ENCODE assay signal across 9 mouse cellular contexts in the genomic region with DNA sequence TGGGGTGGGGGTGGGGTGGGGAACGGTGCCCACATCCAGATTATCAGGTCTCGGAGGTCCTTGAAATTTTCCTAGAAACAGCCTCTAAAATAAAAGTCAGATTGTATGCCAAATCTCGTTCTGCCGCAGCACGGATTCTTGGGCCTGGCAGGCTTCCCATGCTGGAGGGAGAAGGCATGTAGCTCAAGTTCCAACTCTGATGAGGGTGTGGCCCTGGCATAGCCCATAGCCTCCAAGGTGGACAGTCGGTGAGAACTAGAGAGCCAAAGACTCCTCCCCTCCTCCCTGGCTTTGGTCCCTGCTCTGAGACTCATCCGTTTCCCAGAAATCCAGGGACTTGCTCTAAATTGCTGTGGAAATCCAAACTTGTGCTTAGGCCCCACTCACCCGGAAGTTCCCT.
DNase-seq lines count a peak whose midpoint lies in the region; ATAC-seq and TF ChIP-seq lines count a peak whose summit lies in the region.
"Had no signal": no experiment of that assay in that cellular context is flagged by ENCODE, and none has a peak within 500 bp of the region (broad histone marks: within the 10 kb centered on the region; RNA-seq: fewer than 3 reads in every experiment).

No protein-coding gene starts in this region.

- H3K9me3 ChIP-seq in lung, embryonic 16.5 days (ENCODE audit: control insufficient read depth, low read length), result no peaks in the 10 kb centered on the region

- ATAC-seq in cerebellum, adult (ENCODE audit: insufficient number of reproducible peaks, low FRiP score, low TSS enrichment), result no peak
- peak; percentile 60; the same call in 1 of the 2 replicates for ATAC-seq in lung, embryonic 16.5 days (ENCODE audit: low read depth)
- ATAC-seq in monocyte, adult 5-6 weeks (replicated peaks; ENCODE audit: insufficient number of reproducible peaks, low FRiP score, low TSS enrichment, poor library complexity, severe bottlenecking), result no peak

- peaks cover 7% of the 10 kb centered on the region for H3K4me1 ChIP-seq in lung, embryonic 16.5 days (replicated peaks; ENCODE audit: control insufficient read depth, insufficient read depth, low read length)

- peak overlapping the region; percentile 62 for H3K27ac ChIP-seq in lung, embryonic 16.5 days (ENCODE audit: low read length)
- H3K27ac ChIP-seq in layer of hippocampus, adult 2 months, result no peak overlapping the region
- H3K27ac ChIP-seq: kidney, postnatal 0 days had no signal

- H3K36me3 ChIP-seq in lung, embryonic 16.5 days (ENCODE audit: control insufficient read depth, insufficient read depth, low read length), result no peaks in the 10 kb centered on the region

- no peaks in the 10 kb centered on the region for H3K27me3 ChIP-seq in lung, embryonic 16.5 days (ENCODE audit: control insufficient read depth, insufficient read depth, low read depth, low read length)

- 31% methylated on average over 8 of the region's 8 CpGs for WGBS in lung, embryonic 16.5 days

- H3K4me3 ChIP-seq in lung, embryonic 16.5 days (ENCODE audit: low read length), result no peak overlapping the region
- no peak overlapping the region for H3K4me3 ChIP-seq in layer of hippocampus, adult 2 months

- TF ChIP-seq CTCF in layer of hippocampus, adult 2 months (conservative IDR thresholded peaks at IDR 0.05), result no peak

- H3K9ac ChIP-seq in lung, embryonic 16.5 days (ENCODE audit: low read length), result no peak overlapping the region

- no peak overlapping the region for H3K4me2 ChIP-seq in lung, embryonic 16.5 days (ENCODE audit: low read depth, low read length)

- peak; percentile 15 to 51 for DNase-seq in cerebellum, postnatal 25 days
- peak; percentile 58 for DNase-seq in urinary bladder, postnatal 14 days (ENCODE audit: low spot score)
- DNase-seq in urinary bladder, postnatal 10 days (ENCODE audit: low spot score), result no peak
- peak; percentile 59 to 64 for DNase-seq in urinary bladder, postnatal 4 days (ENCODE audit: low spot score in 2 of 2)
- no peak for DNase-seq in layer of hippocampus, adult 2 months (ENCODE audit: low spot score in 2 of 2)

Comparison
In these comparisons a context has a peak if more than half of its experiments do, and no peak if none do; other contexts are left out.
1. DNase-seq: peak in cerebellum, postnatal 25 days (2 of 2), urinary bladder, postnatal 14 days (single experiment) and urinary bladder, postnatal 4 days (2 of 2); none in urinary bladder, postnatal 10 days (single experiment) and layer of hippocampus, adult 2 months (0 of 2).